Mouse (Mus musculus) C2C12 (cell line): ENCODE measurements around the gene Mkrn2os.

Experiments
- CEBPB ChIP-seq: IDR thresholded peaks from one replicate; pipeline ENCODE4 v1.6.1; 2011; ENCODE audit warnings: low read depth, mild to moderate bottlenecking, control low read depth, moderate library complexity
- CTCF ChIP-seq: IDR thresholded peaks from one replicate; pipeline ENCODE4 v1.5.1; 2011; ENCODE audit not compliant: control insufficient read depth, insufficient read depth, insufficient read length
- FOSL1 ChIP-seq: IDR thresholded peaks from one replicate; pipeline ENCODE4 v1.8.0; 2011; ENCODE audit warnings: mild to moderate bottlenecking, low read length; ENCODE audit not compliant: poor library complexity, insufficient read depth, severe bottlenecking
- MAX ChIP-seq: IDR thresholded peaks from one replicate; pipeline ENCODE4 v1.6.1; 2011; ENCODE audit warnings: mild to moderate bottlenecking, control low read depth
- MYOG ChIP-seq: IDR thresholded peaks from one replicate; pipeline ENCODE4 v1.6.1; 2011; ENCODE audit not compliant: control insufficient read depth, insufficient read length; ENCODE audit errors: extremely low read depth
- USF1 ChIP-seq: IDR thresholded peaks from one replicate; pipeline ENCODE4 v1.6.1; 2011; ENCODE audit warnings: low read depth, mild to moderate bottlenecking, control low read depth, moderate library complexity

DNA sequence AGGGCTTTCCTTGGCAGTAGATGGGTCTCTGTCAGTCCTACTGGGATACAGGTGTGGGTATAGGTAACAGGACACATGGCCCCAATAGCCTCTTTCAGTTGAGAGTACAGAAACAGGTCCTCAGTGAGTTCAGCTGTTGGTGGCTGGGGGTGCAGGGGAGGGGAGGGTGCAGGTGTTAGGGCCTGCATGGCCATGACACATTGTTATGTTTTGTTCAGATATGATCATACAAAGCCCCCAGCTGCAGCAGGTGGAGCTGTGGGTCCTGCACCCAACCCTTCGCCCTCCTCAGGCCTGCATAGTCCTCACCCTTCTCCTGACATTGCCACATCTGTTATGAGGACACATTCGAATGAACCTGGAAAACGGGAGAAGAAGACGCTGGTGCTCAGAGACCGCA, 17.9 kb upstream of the Mkrn2os start:
- TF ChIP-seq CTCF: no peak
- no peak for TF ChIP-seq MAX
- TF ChIP-seq USF1: no peak
- TF ChIP-seq FOSL1: no peak
- no peak for TF ChIP-seq MYOG
- TF ChIP-seq CEBPB: no peak
